Mouse (Mus musculus) kidney, embryonic 15.5 days (tissue): ENCODE results near the gene Rock2. TPM values are rescaled to one million over a fixed set of nuclear protein-coding genes. Genes with fewer than 3 reads are reported as not detected.

Experiments
- ATAC-seq: fragments of 200-750 bp; cut with Nextera tagmentation; replicated peaks from 2 replicates; pipeline ENCODE4 v1.8.0; 2017; ENCODE audit warnings: moderate TSS enrichment; ENCODE audit not compliant: low FRiP score
- H3K27ac ChIP-seq: fragments of 300-500 bp; sonication (generic); 2 replicates; pipeline ENCODE4 v1.5.1; 2015; ENCODE audit warnings: mild to moderate bottlenecking, inconsistent platforms
- H3K27me3 ChIP-seq: fragments of 300-500 bp; sonication (generic); 2 replicates; pipeline ENCODE4 v1.6.1; 2015; ENCODE audit warnings: inconsistent platforms
- H3K36me3 ChIP-seq: fragments of 300-500 bp; sonication (generic); 2 replicates; pipeline ENCODE4 v1.6.1; 2015; ENCODE audit warnings: inconsistent platforms
- H3K4me1 ChIP-seq: fragments of 300-500 bp; sonication (generic); 2 replicates; pipeline ENCODE4 v1.6.1; 2015; ENCODE audit warnings: inconsistent platforms
- H3K4me2 ChIP-seq: fragments of 300-500 bp; sonication (generic); 2 replicates; pipeline ENCODE4 v1.6.1; 2015; ENCODE audit warnings: moderate library complexity, mild to moderate bottlenecking, inconsistent platforms
- H3K4me3 ChIP-seq: fragments of 300-500 bp; sonication (generic); replicated peaks from 2 replicates; pipeline ENCODE4 v1.5.1; 2015; ENCODE audit warnings: mild to moderate bottlenecking, inconsistent platforms
- H3K9ac ChIP-seq: fragments of 300-500 bp; sonication (generic); 2 replicates; pipeline ENCODE4 v1.6.1; 2015; ENCODE audit warnings: mild to moderate bottlenecking, inconsistent platforms
- H3K9me3 ChIP-seq: fragments of 300-500 bp; sonication (generic); replicated peaks from 2 replicates; pipeline ENCODE4 v1.6.1; 2016; ENCODE audit warnings: inconsistent platforms
- WGBS: fragments of 180-500 bp; shearing (Covaris S2); methylation state at CpG from one replicate; pipeline ENCODE4 v1.1.7; 2015; ENCODE audit warnings: mixed read lengths; 5-methylcytosine and 5-hydroxymethylcytosine counted together
- polyA plus RNA-seq: library from polyadenylated mRNA; unstranded; fragments of >200 nt; fragmentation: Nextera tagmentation; extraction: Ambion mirVana; gene quantifications from 2 replicates; pipeline ENCODE4 v1.2.1, GENCODE M21; 2015

Rock2 gene
- polyA plus RNA-seq, 1 experiment from 2014 or later: 16.6 TPM

DNA sequence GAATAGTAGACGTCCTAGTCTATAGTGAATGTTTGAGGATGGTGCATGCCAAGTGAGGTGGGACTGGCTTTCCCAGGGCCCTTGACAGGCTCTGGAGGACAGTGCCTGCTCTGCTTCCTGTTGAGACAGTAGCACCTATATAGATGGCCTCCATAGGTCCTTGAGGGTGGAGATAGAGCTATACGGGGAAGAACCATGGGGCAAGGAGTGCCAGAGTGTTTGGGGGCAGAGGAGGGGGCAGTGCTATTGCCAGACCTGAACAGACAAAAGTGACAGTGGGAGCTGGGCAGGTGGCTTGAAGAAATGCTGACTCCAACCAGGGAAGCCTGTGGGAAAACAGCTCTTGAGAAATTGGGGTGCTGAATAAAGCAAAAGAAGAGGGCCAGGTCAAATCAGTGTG is 99.6 kb downstream of the Rock2 start:
- Histone ChIP-seq H3K4me3 (no peak overlapping the region), H3K4me2 (no peak overlapping the region), H3K27ac (no peak overlapping the region), H3K36me3 (peaks cover 3% of the 10 kb centered on the region; the same call in 1 of the 2 replicates), H3K27me3 (peaks cover 18% of the 10 kb centered on the region), H3K9me3 (no peaks in the 10 kb centered on the region), H3K4me1 (peaks cover 8% of the 10 kb centered on the region), H3K9ac (no peak overlapping the region)
- WGBS: 84% methylated on average over 2 of the region's 2 CpGs
- no peak for ATAC-seq

GRCm38 (mm10) chr12:16996281-16996680 is 101.6 kb downstream of the Rock2 start:
- peaks cover 21% of the 10 kb centered on the region for H3K4me1 ChIP-seq
- H3K4me3 ChIP-seq: no peak overlapping the region
- H3K27me3 ChIP-seq: peaks cover 33% of the 10 kb centered on the region
- no peaks in the 10 kb centered on the region for H3K36me3 ChIP-seq
- no peaks in the 10 kb centered on the region for H3K9me3 ChIP-seq
- no peak for ATAC-seq
- no peak overlapping the region for H3K27ac ChIP-seq
- no peak overlapping the region for H3K4me2 ChIP-seq
- WGBS: 84% methylated on average over 5 of the region's 5 CpGs
- no peak overlapping the region for H3K9ac ChIP-seq

DNA sequence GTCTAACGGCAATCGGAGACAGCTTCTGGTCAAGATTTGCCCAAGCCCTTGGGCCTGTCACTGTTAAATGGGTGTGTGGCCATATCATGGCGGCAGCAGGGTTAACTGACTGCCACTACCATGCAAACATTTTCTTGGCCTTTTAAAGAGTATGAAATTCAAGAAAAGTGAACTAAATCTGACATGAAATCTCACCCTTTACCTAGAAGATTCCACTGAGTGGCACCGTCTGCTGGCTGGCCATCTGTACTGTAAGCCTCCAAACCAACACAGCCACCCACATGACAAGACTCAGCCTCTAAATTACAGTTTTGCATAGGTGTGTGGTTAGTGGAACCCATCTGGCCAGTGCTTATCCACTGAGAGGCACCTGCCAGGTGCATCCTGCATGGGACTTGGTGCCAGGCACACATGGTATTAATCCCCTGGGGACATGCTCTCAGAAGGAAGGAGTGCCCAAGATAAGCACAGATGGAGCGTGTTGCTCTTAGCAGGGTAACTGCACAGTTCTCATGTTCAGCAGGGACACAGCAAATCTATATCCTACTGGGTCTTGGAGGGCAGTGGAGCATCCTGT is 102.3 kb downstream of the Rock2 start:
- 94% methylated on average over 5 of the region's 5 CpGs for WGBS
- no peaks in the 10 kb centered on the region for H3K9me3 ChIP-seq
- H3K4me2 ChIP-seq: no peak overlapping the region
- H3K27ac ChIP-seq: no peak overlapping the region
- no peaks in the 10 kb centered on the region for H3K36me3 ChIP-seq
- ATAC-seq: no peak
- H3K4me1 ChIP-seq: peaks cover 21% of the 10 kb centered on the region
- H3K4me3 ChIP-seq: no peak overlapping the region
- peaks cover 40% of the 10 kb centered on the region for H3K27me3 ChIP-seq
- H3K9ac ChIP-seq: no peak overlapping the region

DNA sequence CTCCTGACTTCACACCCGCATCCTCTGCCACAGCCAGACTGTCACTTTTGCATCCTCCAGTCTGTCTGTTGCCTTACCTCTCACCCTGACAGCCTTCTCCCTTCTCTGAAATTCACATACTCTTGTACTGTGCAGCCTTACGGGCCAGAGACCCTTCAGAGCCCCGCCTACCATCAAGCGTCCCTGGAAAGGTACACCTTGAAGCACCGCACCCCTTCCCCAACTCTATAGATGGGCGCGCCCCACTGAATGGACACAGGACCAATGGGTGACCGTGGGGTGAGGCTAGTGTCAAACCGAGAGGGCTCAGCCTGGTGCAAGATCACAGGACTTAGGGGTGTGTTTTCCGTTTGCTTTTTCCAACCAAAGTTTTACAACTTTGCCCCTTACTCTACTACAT is 104.5 kb downstream of the Rock2 start:
- ATAC-seq: peak; percentile 9; the same call in 1 of the 2 replicates
- Histone ChIP-seq H3K9me3 (no peaks in the 10 kb centered on the region), H3K4me3 (peak overlapping the region; percentile 68)

GRCm38 (mm10) chr12:16999739-17000497 is 105.2 kb downstream of the Rock2 start, which contains the start of gene Pqlc3:
TSS of gene Pqlc3 (minus strand) at chr12:17000408.
- Histone ChIP-seq H3K27ac (no peak within 1 kb of the TSS), H3K9ac (peak within 1 kb of the TSS; percentile 36)
- under 1% methylated on average over 57 of the region's 57 CpGs for WGBS

More for the DNA sequence above, 104.5 kb downstream of the Rock2 start:
- 0 out of 2 replicates have a peak overlapping the region, but pooled peaks have one; percentile 36 for H3K9ac ChIP-seq
- H3K36me3 ChIP-seq: no peaks in the 10 kb centered on the region
- H3K27ac ChIP-seq: no peak overlapping the region
- 8% methylated on average over 10 of the region's 10 CpGs for WGBS
- H3K27me3 ChIP-seq: peaks cover 42% of the 10 kb centered on the region
- H3K4me2 ChIP-seq: peak overlapping the region; percentile 94
- peaks cover 21% of the 10 kb centered on the region for H3K4me1 ChIP-seq

GRCm38 (mm10) chr12:17000628-17001027 is 105.9 kb downstream of the Rock2 start:
- Histone ChIP-seq H3K4me2 (peak overlapping the region; percentile 94), H3K9me3 (no peaks in the 10 kb centered on the region), H3K27me3 (peaks cover 42% of the 10 kb centered on the region), H3K4me3 (peak overlapping the region; percentile 68; the same call in 1 of the 2 replicates), H3K27ac (no peak overlapping the region), H3K4me1 (peaks cover 21% of the 10 kb centered on the region), H3K9ac (no peak overlapping the region), H3K36me3 (no peaks in the 10 kb centered on the region)
- no peak for ATAC-seq
- 49% methylated on average over 6 of the region's 6 CpGs for WGBS

More at GRCm38 (mm10) chr12:16999739-17000497, 105.2 kb downstream of the Rock2 start, which contains the start of gene Pqlc3:
- Histone ChIP-seq H3K27me3 (peaks cover 42% of the 10 kb centered on the region), H3K4me1 (peaks cover 21% of the 10 kb centered on the region), H3K36me3 (no peaks in the 10 kb centered on the region), H3K4me3 (peak within 1 kb of the TSS; percentile 68), H3K4me2 (peak within 1 kb of the TSS; percentile 94), H3K9me3 (no peaks in the 10 kb centered on the region)
- peak; percentile 93 for ATAC-seq

DNA sequence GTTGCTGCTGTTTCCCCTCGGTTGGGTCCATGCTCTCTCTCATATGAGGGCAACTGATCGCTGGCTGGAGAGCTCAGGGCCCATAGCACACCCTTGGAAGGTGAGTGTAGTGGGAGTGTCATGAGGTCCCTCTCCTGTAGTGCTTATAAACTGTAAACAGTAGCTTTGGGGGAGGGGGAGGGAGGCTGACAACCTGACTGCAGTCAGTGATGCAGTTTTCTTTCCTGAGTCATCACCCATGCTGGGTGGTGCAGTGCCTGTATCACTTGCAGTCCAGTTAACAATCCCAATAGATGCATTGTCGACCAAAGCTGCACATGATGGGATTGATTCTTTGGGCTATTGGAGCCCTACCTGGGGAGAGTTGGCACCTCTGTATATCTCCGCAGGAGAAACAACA is 106.5 kb downstream of the Rock2 start:
- Histone ChIP-seq H3K36me3 (no peaks in the 10 kb centered on the region), H3K27ac (no peak overlapping the region), H3K27me3 (peaks cover 42% of the 10 kb centered on the region), H3K4me3 (no peak overlapping the region), H3K4me2 (no peak overlapping the region), H3K9ac (no peak overlapping the region), H3K4me1 (peaks cover 21% of the 10 kb centered on the region), H3K9me3 (no peaks in the 10 kb centered on the region)
- 53% methylated on average over 4 of the region's 4 CpGs for WGBS
- ATAC-seq: no peak

DNA sequence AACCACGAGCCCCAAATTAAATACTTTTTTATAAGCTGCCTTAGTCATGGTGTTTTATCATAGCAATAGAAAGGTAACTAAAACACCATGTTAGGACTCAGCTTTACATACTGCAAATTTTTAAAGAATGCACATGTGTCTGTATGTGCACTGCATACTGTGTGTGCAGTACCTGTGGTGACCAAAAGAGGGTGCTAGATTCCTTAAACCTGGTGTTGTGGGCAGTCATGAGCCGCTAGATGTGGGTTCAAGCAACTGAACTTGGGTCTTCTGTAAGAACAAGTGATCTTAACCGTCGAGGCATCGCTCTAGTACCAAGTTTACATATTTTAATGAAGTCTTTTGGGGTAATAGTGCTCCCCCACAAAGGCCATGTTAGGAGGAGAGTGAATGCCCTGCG is 114.8 kb downstream of the Rock2 start:
- no peak for ATAC-seq
- Histone ChIP-seq H3K4me2 (no peak overlapping the region), H3K9me3 (0 out of 2 replicates have a peak, but pooled peaks cover 3% of the 10 kb centered on the region), H3K4me1 (peaks cover 7% of the 10 kb centered on the region), H3K4me3 (no peak overlapping the region), H3K27ac (no peak overlapping the region), H3K36me3 (no peaks in the 10 kb centered on the region), H3K9ac (no peak overlapping the region), H3K27me3 (peaks cover 3% of the 10 kb centered on the region; the same call in 1 of the 2 replicates)
- 95% methylated on average over 6 of the region's 6 CpGs for WGBS

GRCm38 (mm10) chr12:17011100-17011870 is 116.6 kb downstream of the Rock2 start, which contains the start of gene 2410004P03Rik:
TSS of gene 2410004P03Rik (minus strand) at chr12:17011727.
- H3K27ac ChIP-seq: no peak within 1 kb of the TSS
- peaks cover 7% of the 10 kb centered on the region for H3K4me1 ChIP-seq
- H3K4me3 ChIP-seq: peak within 1 kb of the TSS; percentile 44
- ATAC-seq: peak; percentile 66
- peaks cover 3% of the 10 kb centered on the region; the same call in 1 of the 2 replicates for H3K27me3 ChIP-seq
- H3K9ac ChIP-seq: peak within 1 kb of the TSS; percentile 42; the same call in 1 of the 2 replicates
- WGBS: 9% methylated on average over 29 of the region's 29 CpGs
- H3K4me2 ChIP-seq: peak within 1 kb of the TSS; percentile 66
- H3K36me3 ChIP-seq: no peaks in the 10 kb centered on the region
- 0 out of 2 replicates have a peak, but pooled peaks cover 3% of the 10 kb centered on the region for H3K9me3 ChIP-seq

- no peak overlapping the region for H3K4me3 ChIP-seq
- 0 out of 2 replicates have a peak, but pooled peaks cover 3% of the 10 kb centered on the region for H3K9me3 ChIP-seq
- H3K4me1 ChIP-seq: peaks cover 7% of the 10 kb centered on the region
- H3K27ac ChIP-seq: no peak overlapping the region
- WGBS: 65% methylated on average over 2 of the region's 2 CpGs
- H3K27me3 ChIP-seq: 0 out of 2 replicates have a peak, but pooled peaks cover 3% of the 10 kb centered on the region
- no peak overlapping the region for H3K4me2 ChIP-seq
- no peaks in the 10 kb centered on the region for H3K36me3 ChIP-seq
- peak; percentile 26 for ATAC-seq
- no peak overlapping the region for H3K9ac ChIP-seq
These were observed 117.6 kb downstream of the Rock2 start for GRCm38 (mm10) chr12:17012067-17012899.

DNA sequence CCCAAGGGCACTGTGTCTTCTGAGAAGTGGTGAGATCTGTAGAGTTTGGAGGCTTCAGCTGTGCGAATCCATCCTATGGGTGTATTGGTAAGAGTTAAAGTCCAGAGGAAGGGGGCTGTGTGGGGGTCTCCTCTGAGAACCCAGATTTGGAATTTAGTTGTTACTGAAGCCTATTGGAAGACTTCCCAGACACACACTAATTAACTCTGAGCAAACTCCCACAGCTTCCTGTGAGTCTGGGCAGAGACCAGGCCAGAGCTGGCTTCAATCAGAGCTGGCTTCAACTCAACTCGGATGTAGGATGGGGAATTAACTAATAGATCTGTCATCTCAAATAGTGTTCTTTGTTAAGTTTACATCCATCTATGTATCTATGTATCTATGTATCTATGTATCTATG is 121.0 kb downstream of the Rock2 start:
- Histone ChIP-seq H3K9ac (no peak overlapping the region), H3K4me3 (no peak overlapping the region), H3K9me3 (no peaks in the 10 kb centered on the region), H3K27ac (no peak overlapping the region), H3K36me3 (no peaks in the 10 kb centered on the region), H3K4me1 (peaks cover 7% of the 10 kb centered on the region), H3K27me3 (0 out of 2 replicates have a peak, but pooled peaks cover under 1% of the 10 kb centered on the region), H3K4me2 (no peak overlapping the region)
- 63% methylated on average over 2 of the region's 2 CpGs for WGBS
- ATAC-seq: no peak
